9 mouse cellular contexts compared by ENCODE assay signal in the genomic region with DNA sequence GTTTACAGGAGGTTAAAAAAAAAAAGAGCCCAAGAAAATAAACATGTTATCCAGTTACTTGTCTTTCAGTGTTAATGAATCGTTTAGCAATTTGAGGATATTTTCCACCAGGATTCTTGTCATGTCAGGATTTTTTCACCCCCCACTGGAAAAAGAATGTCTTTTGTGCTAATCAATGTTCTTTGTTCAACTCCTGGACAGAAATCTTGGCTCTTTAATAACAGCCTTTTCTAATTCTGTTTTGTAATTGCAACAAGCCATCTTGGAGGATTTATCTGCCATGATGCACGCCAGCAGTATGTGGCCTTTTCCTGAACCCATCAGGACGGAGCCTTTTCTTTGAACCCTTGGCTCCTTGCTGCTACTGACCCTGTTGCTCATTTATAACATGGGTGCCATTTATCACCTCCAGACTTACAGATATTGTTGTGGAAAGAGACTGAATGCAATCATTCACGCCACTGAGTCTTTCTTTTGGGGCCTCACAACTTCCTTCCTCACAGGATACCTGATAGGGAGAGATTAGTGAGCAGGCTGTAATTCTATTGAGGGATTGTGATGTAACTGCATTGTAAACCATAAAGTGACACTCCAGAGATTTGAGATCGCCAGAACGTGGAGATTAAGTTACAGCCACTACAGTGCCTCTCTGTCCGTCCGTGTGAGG.
DNase-seq lines count a peak whose midpoint lies in the region; ATAC-seq and TF ChIP-seq lines count a peak whose summit lies in the region.
"Had no signal": no experiment of that assay in that cellular context is flagged by ENCODE, and none has a peak within 500 bp of the region (broad histone marks: within the 10 kb centered on the region; RNA-seq: fewer than 3 reads in every experiment).

No protein-coding gene starts in this region.

- H3K36me3 ChIP-seq in hindbrain, embryonic 10.5 days: no peaks in the 10 kb centered on the region
- H3K36me3 ChIP-seq in hindbrain, postnatal 0 days (ENCODE audit: insufficient read depth, low read length): no peaks in the 10 kb centered on the region
- no peaks in the 10 kb centered on the region for H3K36me3 ChIP-seq in kidney, embryonic 15.5 days
- H3K36me3 ChIP-seq in forebrain, embryonic 13.5 days (ENCODE audit: poor library complexity, severe bottlenecking): no peaks in the 10 kb centered on the region
- no peaks in the 10 kb centered on the region for H3K36me3 ChIP-seq in hindbrain, embryonic 14.5 days (replicated peaks; ENCODE audit: control insufficient read depth, insufficient read depth)

- 34% methylated on average over 8 of the region's 8 CpGs for WGBS in hindbrain, embryonic 10.5 days
- 36% methylated on average over 8 of the region's 8 CpGs for WGBS in hindbrain, postnatal 0 days
- 5% methylated on average over 8 of the region's 8 CpGs for WGBS in kidney, embryonic 15.5 days
- WGBS in forebrain, embryonic 13.5 days: 20% methylated on average over 8 of the region's 8 CpGs
- WGBS in hindbrain, embryonic 14.5 days: 25% methylated on average over 8 of the region's 8 CpGs

- H3K9me3 ChIP-seq in hindbrain, embryonic 10.5 days: no peaks in the 10 kb centered on the region
- H3K9me3 ChIP-seq in hindbrain, postnatal 0 days (ENCODE audit: low read length): no peaks in the 10 kb centered on the region
- H3K9me3 ChIP-seq in kidney, embryonic 15.5 days (replicated peaks): no peaks in the 10 kb centered on the region
- no peaks in the 10 kb centered on the region for H3K9me3 ChIP-seq in forebrain, embryonic 13.5 days (replicated peaks)
- no peaks in the 10 kb centered on the region for H3K9me3 ChIP-seq in hindbrain, embryonic 14.5 days (ENCODE audit: control insufficient read depth, low read length)
- H3K9me3 ChIP-seq: megakaryocyte, embryonic 14.5 days had no signal

- 0 out of 2 replicates have a peak overlapping the region, but pooled peaks have one; percentile 12 for H3K27ac ChIP-seq in hindbrain, embryonic 10.5 days
- no peak overlapping the region for H3K27ac ChIP-seq in hindbrain, postnatal 0 days
- peak overlapping the region; percentile 45; the same call in 1 of the 2 replicates for H3K27ac ChIP-seq in kidney, embryonic 15.5 days
- no peak overlapping the region for H3K27ac ChIP-seq in forebrain, embryonic 13.5 days
- H3K27ac ChIP-seq in hindbrain, embryonic 14.5 days: no peak overlapping the region

- no peak for ATAC-seq in hindbrain, postnatal 0 days
- peak; percentile 90 for ATAC-seq in kidney, embryonic 15.5 days (replicated peaks; ENCODE audit: low FRiP score)
- ATAC-seq in megakaryocyte progenitor cell, adult 5-6 weeks (replicated peaks; ENCODE audit: poor library complexity): peak; percentile 66
- ATAC-seq in erythroid progenitor cell, adult 5-6 weeks (replicated peaks; ENCODE audit: low FRiP score, poor library complexity, severe bottlenecking): no peak
- ATAC-seq in forebrain, embryonic 13.5 days: no peak
- no peak for ATAC-seq in hindbrain, embryonic 14.5 days (ENCODE audit: low FRiP score)

- DNase-seq in hindbrain, embryonic 10.5 days (ENCODE audit: low spot score): no peak
- no peak for DNase-seq in hindbrain, postnatal 0 days (ENCODE audit: low spot score)
- DNase-seq in forelimb bud, embryonic 11.5 days (ENCODE audit: low read depth, low spot score): peak; percentile 28
- DNase-seq in hindbrain, embryonic 14.5 days (ENCODE audit: low spot score): no peak

- no peak overlapping the region for H3K9ac ChIP-seq in hindbrain, postnatal 0 days (replicated peaks; ENCODE audit: low read length)
- no peak overlapping the region for H3K9ac ChIP-seq in kidney, embryonic 15.5 days
- H3K9ac ChIP-seq in forebrain, embryonic 13.5 days: no peak overlapping the region
- no peak overlapping the region for H3K9ac ChIP-seq in hindbrain, embryonic 14.5 days

- no peak overlapping the region for H3K4me2 ChIP-seq in hindbrain, postnatal 0 days (ENCODE audit: low read depth, low read length)
- no peak overlapping the region for H3K4me2 ChIP-seq in kidney, embryonic 15.5 days
- no peak overlapping the region for H3K4me2 ChIP-seq in forebrain, embryonic 13.5 days
- H3K4me2 ChIP-seq in hindbrain, embryonic 14.5 days (replicated peaks): no peak overlapping the region

- TF ChIP-seq CTCF in hindbrain, postnatal 0 days (IDR thresholded peaks at IDR 0.05; ENCODE audit: low read depth): no peak

- H3K4me3 ChIP-seq in hindbrain, embryonic 10.5 days: no peak overlapping the region
- H3K4me3 ChIP-seq in hindbrain, postnatal 0 days (ENCODE audit: low read length): no peak overlapping the region
- H3K4me3 ChIP-seq in kidney, embryonic 15.5 days (replicated peaks): no peak overlapping the region
- H3K4me3 ChIP-seq in forebrain, embryonic 13.5 days: no peak overlapping the region
- no peak overlapping the region for H3K4me3 ChIP-seq in hindbrain, embryonic 14.5 days (replicated peaks; ENCODE audit: low read length)
- H3K4me3 ChIP-seq: megakaryocyte, embryonic 14.5 days had no signal

- no peaks in the 10 kb centered on the region for H3K27me3 ChIP-seq in hindbrain, embryonic 10.5 days (ENCODE audit: insufficient read depth, poor library complexity, severe bottlenecking)
- H3K27me3 ChIP-seq in hindbrain, postnatal 0 days (ENCODE audit: insufficient read depth, low read length): no peaks in the 10 kb centered on the region
- no peaks in the 10 kb centered on the region for H3K27me3 ChIP-seq in kidney, embryonic 15.5 days
- H3K27me3 ChIP-seq in forebrain, embryonic 13.5 days: no peaks in the 10 kb centered on the region
- H3K27me3 ChIP-seq in hindbrain, embryonic 14.5 days (ENCODE audit: control insufficient read depth, insufficient read depth, low read length): no peaks in the 10 kb centered on the region
- H3K27me3 ChIP-seq: megakaryocyte, embryonic 14.5 days had no signal

- H3K4me1 ChIP-seq in hindbrain, embryonic 10.5 days (replicated peaks): peaks cover 18% of the 10 kb centered on the region
- H3K4me1 ChIP-seq in hindbrain, postnatal 0 days (ENCODE audit: insufficient read depth, low read length): no peaks in the 10 kb centered on the region; the same call in 1 of the 2 replicates
- H3K4me1 ChIP-seq in kidney, embryonic 15.5 days: peaks cover 11% of the 10 kb centered on the region
- peaks cover 9% of the 10 kb centered on the region for H3K4me1 ChIP-seq in forebrain, embryonic 13.5 days
- peaks cover 7% of the 10 kb centered on the region; the same call in 1 of the 2 replicates for H3K4me1 ChIP-seq in hindbrain, embryonic 14.5 days (replicated peaks; ENCODE audit: control insufficient read depth, insufficient read depth, low read length)

Comparison
In these comparisons a context has a peak if more than half of its experiments do, and no peak if none do; other contexts are left out.
1. H3K27ac ChIP-seq: peak in hindbrain, embryonic 10.5 days (single experiment) and kidney, embryonic 15.5 days (single experiment); none in hindbrain, postnatal 0 days (single experiment), forebrain, embryonic 13.5 days (single experiment) and hindbrain, embryonic 14.5 days (single experiment).
2. ATAC-seq: peak in kidney, embryonic 15.5 days (single experiment) and megakaryocyte progenitor cell, adult 5-6 weeks (single experiment); none in hindbrain, postnatal 0 days (single experiment), erythroid progenitor cell, adult 5-6 weeks (single experiment), forebrain, embryonic 13.5 days (single experiment) and hindbrain, embryonic 14.5 days (single experiment).